Mouse (Mus musculus): ENCODE results near the gene Tmem80. TPM values are rescaled to one million over a fixed set of nuclear protein-coding genes. Genes with fewer than 3 reads are reported as not detected.
A peak's percentile ranks its signal among the peaks of the same experiment; 100 is the strongest.

Gene Tmem80
- total and polyA plus RNA-seq, 3 experiments: 7.4 to 9.9 (median 8.3) TPM

DNA sequence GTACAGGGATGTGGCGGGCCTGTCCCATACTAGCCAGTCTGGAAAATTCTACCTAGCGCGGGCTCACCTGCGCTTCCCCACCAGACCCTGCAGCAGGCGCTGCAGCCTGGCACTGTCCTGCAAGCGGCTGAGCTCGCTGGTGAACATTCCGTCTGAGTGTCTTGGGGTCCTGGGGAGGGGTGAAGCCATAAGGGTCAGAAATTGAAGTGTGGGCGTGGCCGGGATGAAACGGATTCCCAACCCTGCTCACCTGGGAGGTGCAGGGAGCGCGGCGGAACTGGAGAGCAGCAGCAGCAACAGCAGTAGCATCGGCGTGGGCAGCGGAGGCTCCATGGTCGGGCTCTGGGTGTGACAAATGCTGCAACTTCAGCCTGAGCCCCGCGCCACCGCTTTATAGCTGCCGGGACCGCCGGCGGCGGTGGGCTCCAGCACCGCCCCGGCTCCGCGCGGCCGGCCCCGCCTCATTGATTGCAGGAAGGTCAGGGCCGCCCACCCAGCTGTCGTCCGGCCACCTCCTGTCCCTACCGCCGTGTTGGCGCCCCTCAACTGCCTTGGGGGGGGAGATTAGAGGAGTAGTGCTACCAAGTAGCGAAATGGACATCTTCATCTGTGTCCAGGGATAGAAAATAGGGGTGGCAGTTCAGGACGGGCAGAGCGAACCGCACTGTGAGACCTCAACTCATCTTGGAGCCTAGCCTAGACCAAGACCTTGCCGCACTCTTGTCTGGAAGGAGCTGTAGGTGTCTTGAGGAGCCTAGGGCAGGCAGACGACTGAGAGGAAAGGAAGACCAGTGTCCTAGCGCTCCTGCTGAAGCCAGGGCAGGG, 48.6 kb upstream of the Tmem80 start, which contains the start of gene Sct:
Gene Sct (minus strand): TSS at position 368 of the 825 bp plus-strand sequence.
- DNase-seq (ENCODE audit: extremely low read depth): no peak
- Histone ChIP-seq H3K4me3 (replicated peaks in 1 of 3; ENCODE audit: low read depth in 2 of 3, low read length in 2 of 3, poor library complexity in 1 of 3) (no peak within 1 kb of the TSS), H3K79me2 (replicated peaks; ENCODE audit: control insufficient read depth, extremely low read depth, insufficient read depth, poor library complexity, severe bottlenecking) (no peaks in the 10 kb centered on the region), H3K27ac (ENCODE audit: insufficient read depth, low read depth) (peak within 1 kb of the TSS; percentile 93), H3K4me2 (ENCODE audit: insufficient read depth, low read depth, poor library complexity, severe bottlenecking) (0 out of 2 replicates have a peak within 1 kb of the TSS, but pooled peaks have one; percentile 17), H3K9me3 (replicated peaks; ENCODE audit: low read length) (no peaks in the 10 kb centered on the region), H3K9ac (ENCODE audit: insufficient read depth, low read depth) (no peak within 1 kb of the TSS), H3K36me3 (replicated peaks in 1 of 2; ENCODE audit: control insufficient read depth in 1 of 2, insufficient read depth in 1 of 2, low read length in 1 of 2) (peaks cover 0 to 1% of the 10 kb centered on the region in 2 experiments), H3K27me3 (replicated peaks) (no peaks in the 10 kb centered on the region), H3K4me1 (ENCODE audit: control insufficient read depth in 1 of 2, insufficient read depth in 2 of 2) (peaks cover 51 to 85% of the 10 kb centered on the region in 2 experiments)
- in situ Hi-C loops (cut with MboI; ENCODE audit: low pct_ligation_motif_present, low pct_unique_long_range_greater_than_20kb, low sequenced_read_pairs) (loop anchor here (5.0 kb wide), 1 partner anchor 38 kb away; no protein-coding TSS in a partner anchor), dilution Hi-C loops (cut with MboI; ENCODE audit: extremely low pct_ligation_motif_present, extremely low pct_unique_long_range_greater_than_20kb, low sequenced_read_pairs) (no loop called here)
- TF ChIP-seq HCFC1 (IDR thresholded peaks at IDR 0.05; ENCODE audit: low read depth, low read length): no peak
- TF ChIP-seq TBP (conservative IDR thresholded peaks at IDR 0.05; ENCODE audit: low read depth, low read length): no peak
- no peak for TF ChIP-seq POLR2AphosphoS2 (IDR thresholded peaks at IDR 0.05; ENCODE audit: low read depth, low read length)
- TF ChIP-seq CHD1 (IDR thresholded peaks at IDR 0.05; ENCODE audit: low read depth, low read length): no peak
- TF ChIP-seq SIN3A (IDR thresholded peaks at IDR 0.05; ENCODE audit: low read length): no peak
- no peak for TF ChIP-seq UBTF (IDR thresholded peaks at IDR 0.05; ENCODE audit: low read depth, low read length)
- TF ChIP-seq MEF2A (IDR thresholded peaks at IDR 0.05; ENCODE audit: borderline replicate concordance, low read depth, low read length): no peak
- no peak for TF ChIP-seq KAT2A (IDR thresholded peaks at IDR 0.05; ENCODE audit: insufficient replicate concordance, low read length)
- no peak for TF ChIP-seq NRF1 (IDR thresholded peaks at IDR 0.05; ENCODE audit: low read depth, low read length)
- TF ChIP-seq EP300 (IDR thresholded peaks at IDR 0.05; ENCODE audit: low read length): no peak
- TF ChIP-seq GABPA (IDR thresholded peaks at IDR 0.05; ENCODE audit: insufficient replicate concordance, low read depth, low read length): no peak
- TF ChIP-seq E2F4 (IDR thresholded peaks at IDR 0.05; ENCODE audit: insufficient replicate concordance, low read depth, low read length): no peak
- TF ChIP-seq USF2 (conservative IDR thresholded peaks at IDR 0.05; ENCODE audit: low read depth, low read length): no peak
- TF ChIP-seq MAX (IDR thresholded peaks at IDR 0.05; ENCODE audit: low read length): no peak
- no peak for TF ChIP-seq RAD21 (IDR thresholded peaks at IDR 0.05; ENCODE audit: low read depth, low read length)
- no peak for TF ChIP-seq BHLHE40 (IDR thresholded peaks at IDR 0.05; ENCODE audit: low read depth, low read length)
- no peak for TF ChIP-seq MAFK (IDR thresholded peaks at IDR 0.05; ENCODE audit: insufficient replicate concordance, low read length)
- no peak for TF ChIP-seq CHD2 (IDR thresholded peaks at IDR 0.05; ENCODE audit: low read length)
- no peak for TF ChIP-seq RCOR1 (conservative IDR thresholded peaks at IDR 0.05; ENCODE audit: low read depth, low read length)
- TF ChIP-seq ZNF384 (IDR thresholded peaks at IDR 0.05; ENCODE audit: low read depth, low read length): no peak

Data from CH12.LX (cell line).